In the genomic region with DNA sequence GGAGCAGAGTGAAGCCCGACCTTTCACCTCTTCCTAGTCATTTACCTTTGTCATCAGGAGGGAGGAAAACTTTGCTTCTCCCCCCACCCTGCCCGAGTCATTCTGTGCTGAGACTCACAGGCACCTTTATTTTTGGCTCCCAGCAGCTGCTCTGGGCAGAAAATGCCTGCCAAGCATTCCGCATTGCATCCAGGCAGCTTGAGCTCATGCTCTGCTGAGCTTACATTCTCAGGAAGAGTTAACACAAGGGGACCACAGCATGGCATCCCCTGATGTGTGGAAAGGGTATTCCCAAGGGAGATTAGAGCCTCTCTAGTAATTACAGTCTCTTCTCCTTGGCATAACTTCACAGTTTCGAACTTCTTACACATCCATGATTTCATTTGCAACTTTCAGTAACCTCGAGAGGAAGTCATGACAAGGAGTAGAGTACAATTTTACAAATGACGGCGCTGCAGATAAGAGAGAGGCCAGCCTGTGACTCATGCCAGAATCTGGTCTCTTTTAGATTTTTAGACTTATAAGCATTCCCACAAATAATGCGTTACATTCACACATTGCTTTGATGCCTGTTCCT, we compare ENCODE assay signal across 10 mouse cellular contexts.
DNase-seq lines count a peak whose midpoint lies in the region; ATAC-seq lines count a peak whose summit lies in the region.
"Had no signal": no experiment of that assay in that cellular context is flagged by ENCODE, and none has a peak within 500 bp of the region (broad histone marks: within the 10 kb centered on the region; RNA-seq: fewer than 3 reads in every experiment).

No protein-coding gene starts in this region.

- peak; percentile 59 for ATAC-seq in forebrain, embryonic 16.5 days
- no peak for ATAC-seq in megakaryocyte, adult 5-6 weeks (ENCODE audit: poor library complexity, severe bottlenecking)

- no peak overlapping the region for H3K9ac ChIP-seq in forebrain, embryonic 16.5 days (replicated peaks; ENCODE audit: low read depth, low read length)
- H3K9ac ChIP-seq: midbrain, embryonic 12.5 days had no signal

- H3K27me3 ChIP-seq in forebrain, embryonic 16.5 days (replicated peaks; ENCODE audit: control insufficient read depth, insufficient read depth, low read length): no peaks in the 10 kb centered on the region
- H3K27me3 ChIP-seq: midbrain, embryonic 12.5 days had no signal

- no peak overlapping the region for H3K4me2 ChIP-seq in forebrain, embryonic 16.5 days (ENCODE audit: low read length)
- H3K4me2 ChIP-seq: midbrain, embryonic 12.5 days had no signal

- H3K4me1 ChIP-seq in forebrain, embryonic 16.5 days (replicated peaks; ENCODE audit: control insufficient read depth, insufficient read depth, low read length): no peaks in the 10 kb centered on the region

- H3K27ac ChIP-seq in forebrain, embryonic 16.5 days (ENCODE audit: low read length): no peak overlapping the region
- H3K27ac ChIP-seq: midbrain, embryonic 12.5 days had no signal

- 58% methylated on average over 8 of the region's 8 CpGs for WGBS in forebrain, embryonic 16.5 days

- no peak overlapping the region for H3K4me3 ChIP-seq in forebrain, embryonic 16.5 days (replicated peaks; ENCODE audit: low read length)
- H3K4me3 ChIP-seq: midbrain, embryonic 12.5 days had no signal

- DNase-seq in cerebellum, postnatal 14 days: peak; percentile 19 to 31
- DNase-seq in cerebellum, adult 8-10 months: no peak
- DNase-seq in 3T3-L1 (ENCODE audit: low read depth, low spot score): peak; percentile 75
- DNase-seq in left cerebral cortex, adult 18-20 months (ENCODE audit: low spot score in 2 of 2): peak; percentile 37 to 62
- no peak for DNase-seq in ovary, postnatal 10 days (ENCODE audit: low spot score)
- no peak for DNase-seq in cerebellum, adult 18-20 months
- DNase-seq: kidney, postnatal 25 days had no signal

- H3K36me3 ChIP-seq in forebrain, embryonic 16.5 days (ENCODE audit: control insufficient read depth, insufficient read depth): no peaks in the 10 kb centered on the region
- H3K36me3 ChIP-seq: midbrain, embryonic 12.5 days had no signal

- no peaks in the 10 kb centered on the region for H3K9me3 ChIP-seq in forebrain, embryonic 16.5 days (ENCODE audit: control insufficient read depth, low read length)
- H3K9me3 ChIP-seq: midbrain, embryonic 12.5 days had no signal

Comparison
In these comparisons a context has a peak if more than half of its experiments do, and no peak if none do; other contexts are left out.
1. DNase-seq: peak in cerebellum, postnatal 14 days (2 of 2), 3T3-L1 (single experiment) and left cerebral cortex, adult 18-20 months (2 of 2); none in cerebellum, adult 8-10 months (single experiment), ovary, postnatal 10 days (single experiment) and cerebellum, adult 18-20 months (0 of 2).